Mouse (Mus musculus) liver, postnatal 0 days (tissue): ENCODE measurements around the gene Grhl3. TPM values are rescaled to one million over a fixed set of nuclear protein-coding genes. Genes with fewer than 3 reads are reported as not detected.

Source experiments
- ATAC-seq: fragments of 200-750 bp; cut with Nextera tagmentation; 2 replicates; pipeline ENCODE4 v1.8.0; 2017; ENCODE audit warnings: mild to moderate bottlenecking, moderate library complexity
- DNase-seq: peaks from one replicate; pipeline ENCODE4 v3.0.0-alpha.2; 2016
- H3K27ac ChIP-seq: fragments of 300-500 bp; sonication (generic); 2 replicates; pipeline ENCODE4 v1.5.1; 2014; ENCODE audit warnings: antibody characterized with exemption, moderate library complexity, mild to moderate bottlenecking, low read depth
- H3K27me3 ChIP-seq: fragments of 300-500 bp; sonication (generic); 2 replicates; pipeline ENCODE4 v1.6.1; 2014; ENCODE audit warnings: low read length, control low read depth, mixed read lengths; ENCODE audit not compliant: insufficient read depth
- H3K36me3 ChIP-seq: fragments of 300-500 bp; sonication (generic); replicated peaks from 2 replicates; pipeline ENCODE4 v1.6.1; 2014; ENCODE audit warnings: mild to moderate bottlenecking, control low read depth, low read length, moderate library complexity, mixed read lengths; ENCODE audit not compliant: insufficient read depth
- H3K4me1 ChIP-seq: fragments of 300-500 bp; sonication (generic); 2 replicates; pipeline ENCODE4 v1.6.1; 2014; ENCODE audit warnings: antibody characterized with exemption, mild to moderate bottlenecking, control low read depth; ENCODE audit not compliant: insufficient read depth
- H3K4me2 ChIP-seq: fragments of 300-500 bp; sonication (generic); 2 replicates; pipeline ENCODE4 v1.6.1; 2014; ENCODE audit warnings: low read depth, mild to moderate bottlenecking, low read length, moderate library complexity, mixed read lengths
- H3K4me3 ChIP-seq: fragments of 300-500 bp; sonication (generic); 2 replicates; pipeline ENCODE4 v1.5.1; 2014; ENCODE audit warnings: low read depth, low read length
- H3K9ac ChIP-seq: fragments of 300-500 bp; sonication (generic); replicated peaks from 2 replicates; pipeline ENCODE4 v1.6.1; 2014; ENCODE audit warnings: mild to moderate bottlenecking, moderate library complexity
- H3K9me3 ChIP-seq: fragments of 300-500 bp; sonication (generic); 2 replicates; pipeline ENCODE4 v1.6.1; 2016; ENCODE audit warnings: mild to moderate bottlenecking, control low read depth, low read length, mixed read lengths
- CTCF ChIP-seq: sonication (generic); IDR thresholded peaks from 2 replicates; pipeline ENCODE4 v1.5.1; 2016; ENCODE audit warnings: antibody characterized with exemption, low read depth
- EP300 ChIP-seq: IDR thresholded peaks from 2 replicates; pipeline ENCODE4 v1.6.1; 2016; ENCODE audit warnings: antibody characterized with exemption, low read depth, mild to moderate bottlenecking
- WGBS: fragments of 180-500 bp; shearing (Covaris S2); extraction: QIAGEN DNeasy Blood & Tissue Kit; methylation state at CpG from one replicate; pipeline ENCODE4 v1.1.7; 2014; ENCODE audit not compliant: insufficient replicate concordance; 5-methylcytosine and 5-hydroxymethylcytosine counted together
- polyA plus RNA-seq: library from polyadenylated mRNA; unstranded; fragments of >200 nt; fragmentation: Nextera tagmentation; extraction: Ambion mirVana; gene quantifications from 2 replicates; pipeline ENCODE4 v1.2.1, GENCODE M21; 2015

Gene Grhl3
- polyA plus RNA-seq, 1 experiment from 2014 or later = 0.46 TPM

DNA sequence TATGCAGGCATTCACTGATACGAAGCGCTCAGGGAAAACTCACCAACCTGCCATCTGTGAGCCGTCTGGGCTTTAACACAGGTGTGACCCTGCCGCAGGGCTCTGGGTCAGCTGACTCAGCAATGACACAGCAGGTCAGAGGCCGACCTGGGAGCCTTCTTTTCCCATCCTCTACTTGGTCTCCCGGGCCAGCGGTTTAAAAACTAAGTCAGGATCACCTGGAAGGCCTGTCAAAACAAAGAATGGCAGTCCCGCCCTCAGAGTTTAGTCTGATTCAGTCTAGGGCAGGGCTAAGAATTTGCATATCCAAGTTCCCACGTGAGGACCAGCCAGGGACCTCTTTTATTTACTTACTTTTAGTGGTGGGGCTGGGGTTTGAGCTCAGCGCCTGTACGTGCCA lies 4.2 kb downstream of the Grhl3 start:
- no peak for DNase-seq
- no peak overlapping the region for H3K4me2 ChIP-seq
- no peaks in the 10 kb centered on the region for H3K36me3 ChIP-seq
- 10% methylated on average over 11 of the region's 11 CpGs for WGBS
- H3K9ac ChIP-seq = no peak overlapping the region
- TF ChIP-seq EP300 (no peak), CTCF (no peak)
- no peak overlapping the region for H3K27ac ChIP-seq
- peaks cover 17% of the 10 kb centered on the region for H3K4me1 ChIP-seq
- H3K9me3 ChIP-seq = no peaks in the 10 kb centered on the region
- ATAC-seq = no peak
- H3K4me3 ChIP-seq = 0 out of 2 replicates have a peak overlapping the region, but pooled peaks have one; percentile 19
- H3K27me3 ChIP-seq = peaks cover 63% of the 10 kb centered on the region

DNA sequence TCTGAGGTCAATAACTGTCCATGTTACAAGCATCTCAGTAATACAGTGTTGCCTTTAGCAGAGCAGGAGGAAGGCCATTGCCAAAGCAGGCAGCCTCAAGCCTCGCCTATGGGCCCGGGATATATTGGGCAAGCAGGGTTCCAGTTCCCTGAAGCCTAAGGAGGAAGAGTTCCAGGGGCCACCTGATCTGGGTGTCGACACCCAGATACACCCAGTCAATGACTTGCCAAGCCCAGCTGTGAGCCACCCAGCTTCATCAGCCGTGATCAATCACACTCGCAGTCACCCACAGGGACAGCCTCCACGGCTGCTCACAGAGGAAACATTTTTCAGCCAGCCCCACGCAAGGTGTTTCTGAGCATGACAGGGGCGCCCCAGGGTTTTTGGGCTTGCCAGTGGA lies 5.9 kb downstream of the Grhl3 start:
- H3K4me2 ChIP-seq = no peak overlapping the region
- ATAC-seq (no peak), DNase-seq (no peak)
- peaks cover 14% of the 10 kb centered on the region for H3K4me1 ChIP-seq
- H3K36me3 ChIP-seq = no peaks in the 10 kb centered on the region
- no peaks in the 10 kb centered on the region for H3K9me3 ChIP-seq
- peaks cover 47% of the 10 kb centered on the region for H3K27me3 ChIP-seq
- WGBS = 50% methylated on average over 8 of the region's 8 CpGs
- H3K4me3 ChIP-seq = no peak overlapping the region
- H3K27ac ChIP-seq = no peak overlapping the region
- no peak for TF ChIP-seq CTCF
- no peak for TF ChIP-seq EP300
- H3K9ac ChIP-seq = no peak overlapping the region

DNA sequence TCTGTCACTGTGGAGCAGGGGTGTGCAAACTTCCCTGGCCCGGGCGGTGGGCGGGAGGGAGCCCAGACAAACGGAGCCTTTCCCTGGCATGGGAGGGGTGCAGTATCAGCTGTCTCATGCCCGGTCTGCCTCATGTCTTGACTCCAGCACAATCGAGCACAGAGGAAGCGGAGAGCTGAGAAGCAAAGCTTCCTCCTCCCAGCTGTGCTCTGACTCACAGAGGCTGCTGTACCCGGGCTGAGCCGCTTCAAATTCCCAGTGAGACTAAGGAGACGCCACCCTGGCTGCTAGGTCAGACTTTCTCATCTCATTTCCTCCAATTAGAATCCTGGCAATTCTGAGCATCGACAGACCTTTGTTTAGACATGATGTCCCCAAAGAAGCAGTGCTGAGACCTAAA lies 6.4 kb downstream of the Grhl3 start:
- no peaks in the 10 kb centered on the region for H3K36me3 ChIP-seq
- WGBS = 32% methylated on average over 11 of the region's 11 CpGs
- peaks cover 43% of the 10 kb centered on the region for H3K27me3 ChIP-seq
- no peak for ATAC-seq
- H3K4me3 ChIP-seq = no peak overlapping the region
- H3K9me3 ChIP-seq = no peaks in the 10 kb centered on the region
- DNase-seq = no peak
- no peak overlapping the region for H3K9ac ChIP-seq
- peaks cover 14% of the 10 kb centered on the region for H3K4me1 ChIP-seq
- no peak for TF ChIP-seq CTCF
- TF ChIP-seq EP300 = no peak
- no peak overlapping the region for H3K4me2 ChIP-seq
- 0 out of 2 replicates have a peak overlapping the region, but pooled peaks have one; percentile 8 for H3K27ac ChIP-seq

DNA sequence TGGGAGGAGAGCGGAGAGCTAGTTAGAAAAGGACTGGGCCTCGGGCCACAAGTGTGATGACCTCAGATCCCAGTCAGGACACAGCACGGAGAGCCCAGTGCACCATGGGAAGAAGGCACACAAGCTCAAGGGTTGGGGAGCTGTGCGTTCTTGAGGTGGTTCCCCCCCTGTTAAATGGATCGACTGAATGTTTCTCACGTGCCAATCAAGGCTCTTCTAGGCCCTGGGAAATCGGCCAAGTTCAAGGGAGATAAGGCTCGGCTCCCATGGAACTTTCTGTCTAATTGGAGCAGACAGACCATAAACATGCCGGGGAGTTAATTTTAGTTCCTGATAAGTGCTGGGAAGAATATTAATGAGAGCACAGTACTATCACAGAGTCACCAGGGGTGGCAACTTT lies 8.0 kb downstream of the Grhl3 start:
- peak; percentile 43; the same call in 1 of the 2 replicates for ATAC-seq
- no peak for DNase-seq
- Histone ChIP-seq H3K4me2 (no peak overlapping the region), H3K36me3 (no peaks in the 10 kb centered on the region), H3K4me3 (no peak overlapping the region), H3K9me3 (no peaks in the 10 kb centered on the region), H3K4me1 (peaks cover 13% of the 10 kb centered on the region), H3K27me3 (peaks cover 28% of the 10 kb centered on the region), H3K9ac (no peak overlapping the region), H3K27ac (no peak overlapping the region)
- WGBS = 49% methylated on average over 9 of the region's 9 CpGs
- TF ChIP-seq CTCF (no peak), EP300 (no peak)

DNA sequence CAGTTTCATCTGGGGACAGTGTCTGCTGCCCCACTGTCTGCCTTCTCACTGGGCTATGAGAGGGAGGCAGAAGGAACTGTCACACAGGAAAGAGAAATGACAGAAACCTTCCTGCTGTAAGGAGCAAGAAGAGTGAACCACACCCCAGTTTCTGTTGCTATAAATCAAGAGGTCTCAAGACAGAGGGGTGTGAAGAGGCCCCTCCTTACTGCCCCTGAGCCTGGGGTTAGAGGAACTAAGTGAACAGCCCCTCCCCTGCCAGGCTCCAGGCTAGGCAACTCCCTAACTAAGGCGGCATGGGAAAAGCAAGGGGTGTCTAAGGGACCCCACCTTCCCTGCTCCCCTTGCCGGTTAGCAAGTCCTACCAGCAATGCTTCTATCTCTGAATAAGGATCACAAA lies 9.6 kb downstream of the Grhl3 start:
- TF ChIP-seq EP300 = no peak
- no peak for TF ChIP-seq CTCF

DNA sequence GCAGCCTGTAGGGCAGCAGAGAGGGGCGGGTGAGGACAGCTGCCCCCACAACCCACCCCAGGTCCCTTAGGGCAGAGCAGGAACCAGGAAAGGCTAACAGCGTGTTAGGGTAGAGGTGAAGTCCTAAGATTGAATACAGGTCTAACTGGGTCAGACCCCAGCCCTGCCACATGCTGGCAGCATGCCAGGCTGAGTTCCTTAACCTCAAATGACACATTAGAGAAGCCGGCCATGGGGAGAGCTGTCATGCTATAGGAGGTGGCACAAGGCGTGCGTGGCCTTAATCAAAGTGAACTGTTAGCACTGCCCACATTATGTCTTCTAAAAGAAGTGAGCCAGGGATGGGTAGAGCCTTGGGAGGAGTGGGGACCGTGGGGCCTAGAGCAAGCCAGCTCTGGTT lies 24.1 kb downstream of the Grhl3 start:
- ATAC-seq (no peak), DNase-seq (no peak)
- Histone ChIP-seq H3K4me1 (0 out of 2 replicates have a peak, but pooled peaks cover 8% of the 10 kb centered on the region), H3K4me2 (no peak overlapping the region), H3K9ac (no peak overlapping the region), H3K27me3 (no peaks in the 10 kb centered on the region), H3K4me3 (no peak overlapping the region), H3K27ac (no peak overlapping the region), H3K36me3 (no peaks in the 10 kb centered on the region), H3K9me3 (no peaks in the 10 kb centered on the region)
- TF ChIP-seq CTCF = no peak
- no peak for TF ChIP-seq EP300
- 70% methylated on average over 6 of the region's 6 CpGs for WGBS

More for the DNA sequence above, 9.6 kb downstream of the Grhl3 start:
- Histone ChIP-seq H3K27me3 (peaks cover 14% of the 10 kb centered on the region), H3K4me1 (no peaks in the 10 kb centered on the region), H3K4me2 (no peak overlapping the region), H3K9ac (no peak overlapping the region), H3K4me3 (no peak overlapping the region), H3K36me3 (no peaks in the 10 kb centered on the region), H3K9me3 (no peaks in the 10 kb centered on the region), H3K27ac (no peak overlapping the region)
- WGBS = 28% methylated on average over 2 of the region's 2 CpGs
- ATAC-seq = no peak
- no peak for DNase-seq

DNA sequence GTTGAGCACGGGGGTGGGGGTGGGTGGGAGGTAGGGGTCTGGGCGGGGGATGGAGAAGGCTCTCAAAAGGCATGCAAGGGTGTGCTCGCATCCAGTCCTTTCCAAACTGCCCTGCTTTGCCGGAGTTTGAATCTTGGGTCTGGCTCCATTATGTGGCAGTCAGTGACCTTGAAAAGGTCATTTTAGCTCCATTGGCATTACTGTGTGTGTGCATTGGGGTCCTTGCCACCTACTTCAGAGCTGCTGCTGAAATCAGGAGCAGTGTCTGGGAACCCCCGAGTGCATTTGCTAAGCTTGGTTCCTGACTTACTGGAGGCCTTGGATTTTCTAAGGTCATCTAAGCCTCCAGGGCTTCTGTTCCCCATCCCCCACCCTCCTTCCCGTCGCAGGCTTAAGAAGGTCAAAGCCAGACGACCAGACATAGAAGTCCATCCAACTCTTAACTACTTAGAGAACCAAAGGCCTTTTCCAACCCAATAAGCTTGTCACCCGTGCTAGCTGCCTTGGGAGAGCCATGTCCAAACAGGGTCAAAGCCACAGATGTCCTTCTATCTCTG lies 24.8 kb downstream of the Grhl3 start:
- DNase-seq (no peak), ATAC-seq (no peak)
- Histone ChIP-seq H3K9ac (no peak overlapping the region), H3K36me3 (no peaks in the 10 kb centered on the region), H3K27ac (no peak overlapping the region), H3K4me3 (no peak overlapping the region), H3K4me2 (no peak overlapping the region), H3K9me3 (no peaks in the 10 kb centered on the region), H3K4me1 (0 out of 2 replicates have a peak, but pooled peaks cover 8% of the 10 kb centered on the region), H3K27me3 (no peaks in the 10 kb centered on the region)
- TF ChIP-seq CTCF (no peak), EP300 (no peak)
- WGBS = 42% methylated on average over 9 of the region's 9 CpGs
